Mouse (Mus musculus): ENCODE measurements around the gene Fbn1. TPM values are rescaled to one million over a fixed set of nuclear protein-coding genes. Genes with fewer than 3 reads are reported as not detected.
A peak's percentile ranks its signal among the peaks of the same experiment; 100 is the strongest.

Fbn1 gene
- total RNA-seq (2021): 10 to 100 TPM; 28.8 to 43.9 TPM
- 15.0 and 27.6 TPM in 2 replicates for polyA plus RNA-seq (2012; rRNA removed)
- long read RNA-seq, full-length matches to known transcripts: 3 of 13 reads
- long read RNA-seq, partial matches to known transcripts: 8 of 13 reads
- long read RNA-seq, other reads (novel, unspliced or antisense): 2 of 13 reads

- 87% methylated on average over 4 of the region's 4 CpGs for WGBS
- TF ChIP-seq POLR2A (IDR thresholded peaks at IDR 0.05; ENCODE audit: insufficient read depth, low read depth, low read length): no peak
- no peak for TF ChIP-seq EP300 (IDR thresholded peaks at IDR 0.05; ENCODE audit: insufficient read depth, low read depth, low read length)
- TF ChIP-seq CTCF (IDR thresholded peaks at IDR 0.05): no peak
- intact Hi-C loops (cut with DNase I): loop anchor here (5.0 to 10.0 kb wide), 3 partner anchors 96 to 151 kb away; no protein-coding TSS in a partner anchor
These were observed at the start of gene Fbn1 for GRCm38 (mm10) chr2:125507893-125508292. Fbn1 (minus strand) TSS chr2:125507993.

GRCm38 (mm10) chr2:125555830-125556229 is 48.0 kb upstream of the Fbn1 start:
- no peak overlapping the region for H3K4me3 ChIP-seq
- intact Hi-C loops (cut with DNase I): no loop called here
- H3K27ac ChIP-seq: no peak overlapping the region
- no peak for DNase-seq
- WGBS: 75% methylated on average over 6 of the region's 6 CpGs
- TF ChIP-seq CTCF (IDR thresholded peaks at IDR 0.05) (peak; percentile 37), EP300 (IDR thresholded peaks at IDR 0.05; ENCODE audit: insufficient read depth, low read depth, low read length) (no peak), POLR2A (IDR thresholded peaks at IDR 0.05; ENCODE audit: insufficient read depth, low read depth, low read length) (no peak)
- no peaks in the 10 kb centered on the region for H3K27me3 ChIP-seq (ENCODE audit: control insufficient read depth, insufficient read depth, low read length)
- no peaks in the 10 kb centered on the region for H3K79me2 ChIP-seq (replicated peaks; ENCODE audit: control insufficient read depth, insufficient read depth, low read length)
- H3K36me3 ChIP-seq (ENCODE audit: control insufficient read depth, insufficient read depth, low read length): no peaks in the 10 kb centered on the region
- peaks cover 2% of the 10 kb centered on the region for H3K4me1 ChIP-seq (ENCODE audit: control insufficient read depth, insufficient read depth, low read length)
- no peak overlapping the region for H3K9ac ChIP-seq (ENCODE audit: low read depth, low read length)

More at GRCm38 (mm10) chr2:125507893-125508292, at the start of gene Fbn1:
- Histone ChIP-seq H3K79me2 (replicated peaks; ENCODE audit: control insufficient read depth, insufficient read depth, low read length) (no peaks in the 10 kb centered on the region), H3K4me1 (ENCODE audit: control insufficient read depth, insufficient read depth, low read length) (peaks cover 9% of the 10 kb centered on the region), H3K36me3 (ENCODE audit: control insufficient read depth, insufficient read depth, low read length) (no peaks in the 10 kb centered on the region), H3K4me3 (peak within 1 kb of the TSS; percentile 56), H3K27ac (peak within 1 kb of the TSS; percentile 93), H3K27me3 (ENCODE audit: control insufficient read depth, insufficient read depth, low read length) (no peaks in the 10 kb centered on the region), H3K9ac (ENCODE audit: low read depth, low read length) (peak within 1 kb of the TSS; percentile 83)
- DNase-seq: no peak

GRCm38 (mm10) chr2:125548806-125549578 is 41.2 kb upstream of the Fbn1 start:
- TF ChIP-seq EP300 (IDR thresholded peaks at IDR 0.05; ENCODE audit: insufficient read depth, low read depth, low read length): no peak
- no peak for TF ChIP-seq CTCF (IDR thresholded peaks at IDR 0.05)
- no peak for TF ChIP-seq POLR2A (IDR thresholded peaks at IDR 0.05; ENCODE audit: insufficient read depth, low read depth, low read length)
- Histone ChIP-seq H3K27ac (no peak overlapping the region), H3K9ac (ENCODE audit: low read depth, low read length) (no peak overlapping the region), H3K36me3 (ENCODE audit: control insufficient read depth, insufficient read depth, low read length) (no peaks in the 10 kb centered on the region), H3K4me1 (ENCODE audit: control insufficient read depth, insufficient read depth, low read length) (no peaks in the 10 kb centered on the region), H3K79me2 (replicated peaks; ENCODE audit: control insufficient read depth, insufficient read depth, low read length) (no peaks in the 10 kb centered on the region), H3K27me3 (ENCODE audit: control insufficient read depth, insufficient read depth, low read length) (no peaks in the 10 kb centered on the region), H3K4me3 (no peak overlapping the region)
- 87% methylated on average over 1 of the region's 1 CpGs for whole genome bisulfite sequencing
- intact Hi-C loops (cut with DNase I): no loop called here
- DNase-seq: no peak

GRCm38 (mm10) chr2:125544986-125545385 is 37.2 kb upstream of the Fbn1 start:
- H3K27me3 ChIP-seq (ENCODE audit: control insufficient read depth, insufficient read depth, low read length): no peaks in the 10 kb centered on the region
- no peak for TF ChIP-seq CTCF (IDR thresholded peaks at IDR 0.05)
- TF ChIP-seq POLR2A (IDR thresholded peaks at IDR 0.05; ENCODE audit: insufficient read depth, low read depth, low read length): no peak
- TF ChIP-seq EP300 (IDR thresholded peaks at IDR 0.05; ENCODE audit: insufficient read depth, low read depth, low read length): no peak
- no peaks in the 10 kb centered on the region for H3K79me2 ChIP-seq (replicated peaks; ENCODE audit: control insufficient read depth, insufficient read depth, low read length)
- no peak overlapping the region for H3K27ac ChIP-seq
- no peak overlapping the region for H3K4me3 ChIP-seq
- no peaks in the 10 kb centered on the region for H3K4me1 ChIP-seq (ENCODE audit: control insufficient read depth, insufficient read depth, low read length)
- no peaks in the 10 kb centered on the region for H3K36me3 ChIP-seq (ENCODE audit: control insufficient read depth, insufficient read depth, low read length)
- intact Hi-C loops (cut with DNase I): no loop called here
- H3K9ac ChIP-seq (ENCODE audit: low read depth, low read length): no peak overlapping the region
- WGBS: 88% methylated on average over 3 of the region's 3 CpGs
- DNase-seq: no peak

- H3K79me2 ChIP-seq (replicated peaks; ENCODE audit: control insufficient read depth, insufficient read depth, low read length): no peaks in the 10 kb centered on the region
These were observed 35.9 kb upstream of the Fbn1 start for GRCm38 (mm10) chr2:125543646-125544045.

GRCm38 (mm10) chr2:125541451-125541850 is 33.7 kb upstream of the Fbn1 start:
- no peak for DNase-seq
- Histone ChIP-seq H3K79me2 (replicated peaks; ENCODE audit: control insufficient read depth, insufficient read depth, low read length) (no peaks in the 10 kb centered on the region), H3K27me3 (ENCODE audit: control insufficient read depth, insufficient read depth, low read length) (no peaks in the 10 kb centered on the region), H3K4me1 (ENCODE audit: control insufficient read depth, insufficient read depth, low read length) (no peaks in the 10 kb centered on the region), H3K9ac (ENCODE audit: low read depth, low read length) (no peak overlapping the region), H3K27ac (no peak overlapping the region), H3K36me3 (ENCODE audit: control insufficient read depth, insufficient read depth, low read length) (no peaks in the 10 kb centered on the region), H3K4me3 (no peak overlapping the region)
- intact Hi-C loops (cut with DNase I): no loop called here
- 69% methylated on average over 7 of the region's 7 CpGs for whole genome bisulfite sequencing
- no peak for TF ChIP-seq POLR2A (IDR thresholded peaks at IDR 0.05; ENCODE audit: insufficient read depth, low read depth, low read length)
- TF ChIP-seq EP300 (IDR thresholded peaks at IDR 0.05; ENCODE audit: insufficient read depth, low read depth, low read length): no peak
- TF ChIP-seq CTCF (IDR thresholded peaks at IDR 0.05): no peak

More at GRCm38 (mm10) chr2:125543646-125544045, 35.9 kb upstream of the Fbn1 start:
- no peak for DNase-seq
- 48% methylated on average over 1 of the region's 1 CpGs for WGBS
- intact Hi-C loops (cut with DNase I): no loop called here
- Histone ChIP-seq H3K27ac (no peak overlapping the region), H3K27me3 (ENCODE audit: control insufficient read depth, insufficient read depth, low read length) (no peaks in the 10 kb centered on the region), H3K4me1 (ENCODE audit: control insufficient read depth, insufficient read depth, low read length) (no peaks in the 10 kb centered on the region), H3K9ac (ENCODE audit: low read depth, low read length) (no peak overlapping the region), H3K36me3 (ENCODE audit: control insufficient read depth, insufficient read depth, low read length) (no peaks in the 10 kb centered on the region), H3K4me3 (no peak overlapping the region)
- TF ChIP-seq CTCF (IDR thresholded peaks at IDR 0.05) (no peak), EP300 (IDR thresholded peaks at IDR 0.05; ENCODE audit: insufficient read depth, low read depth, low read length) (no peak), POLR2A (IDR thresholded peaks at IDR 0.05; ENCODE audit: insufficient read depth, low read depth, low read length) (no peak)

Data from heart, adult 2 months (tissue).